Mouse (Mus musculus) hindbrain, embryonic 14.5 days (tissue): ENCODE measurements at regions not wholly inside any gene's neighbourhood (a gene's known extent, or its start where the extent isn't known, plus 50 kb on each side); places are given as distances from the start of the nearest gene placed in this dataset.
"Not testable (repeated sequence)": the region's sequence is repeated elsewhere in the genome, so short reads cannot be mapped to it uniquely, and the experiment has no call there.

Experiments used
- ATAC-seq: fragments of 200-750 bp; cut with Nextera tagmentation; 2 replicates; pipeline ENCODE4 v1.8.0; 2017; ENCODE audit warnings: moderate number of reproducible peaks, mild to moderate bottlenecking, moderate TSS enrichment, moderate library complexity; ENCODE audit not compliant: low FRiP score
- DNase-seq: peaks from one replicate; pipeline ENCODE4 v3.0.0-alpha.2; 2015; ENCODE audit warnings: low spot score
- H3K27ac ChIP-seq: fragments of 300-500 bp; sonication (generic); 2 replicates; pipeline ENCODE4 v1.5.1; 2014; ENCODE audit warnings: mild to moderate bottlenecking, moderate library complexity
- H3K27me3 ChIP-seq: fragments of 300-500 bp; sonication (generic); 2 replicates; pipeline ENCODE4 v1.6.1; 2014; ENCODE audit warnings: mild to moderate bottlenecking, low read length, mixed read lengths; ENCODE audit not compliant: control insufficient read depth, insufficient read depth
- H3K36me3 ChIP-seq: fragments of 300-500 bp; sonication (generic); replicated peaks from 2 replicates; pipeline ENCODE4 v1.6.1; 2014; ENCODE audit not compliant: control insufficient read depth, insufficient read depth
- H3K4me1 ChIP-seq: fragments of 300-500 bp; sonication (generic); replicated peaks from 2 replicates; pipeline ENCODE4 v1.6.1; 2014; ENCODE audit warnings: antibody characterized with exemption, low read length, mixed read lengths; ENCODE audit not compliant: control insufficient read depth, insufficient read depth
- H3K4me2 ChIP-seq: fragments of 300-500 bp; sonication (generic); replicated peaks from 2 replicates; pipeline ENCODE4 v1.6.1; 2014; ENCODE audit warnings: mild to moderate bottlenecking, moderate library complexity
- H3K4me3 ChIP-seq: fragments of 300-500 bp; sonication (generic); replicated peaks from 2 replicates; pipeline ENCODE4 v1.5.1; 2014; ENCODE audit warnings: mild to moderate bottlenecking, low read length
- H3K9ac ChIP-seq: fragments of 300-500 bp; sonication (generic); 2 replicates; pipeline ENCODE4 v1.6.1; 2014
- H3K9me3 ChIP-seq: fragments of 300-500 bp; sonication (generic); 2 replicates; pipeline ENCODE4 v1.6.1; 2016; ENCODE audit warnings: low read length; ENCODE audit not compliant: control insufficient read depth
- WGBS: fragments of 180-500 bp; shearing (Covaris S2); extraction: QIAGEN DNeasy Blood & Tissue Kit; methylation state at CpG from one replicate; pipeline ENCODE4 v1.1.7; 2014; 5-methylcytosine and 5-hydroxymethylcytosine counted together

GRCm38 (mm10) chr10:95755429-95755828, 82.2 kb upstream of the Anapc15-ps start:
- no peaks in the 10 kb centered on the region for H3K4me1 ChIP-seq
- 92% methylated on average over 3 of the region's 3 CpGs for WGBS
- no peak overlapping the region for H3K9ac ChIP-seq
- no peaks in the 10 kb centered on the region for H3K27me3 ChIP-seq
- no peak for ATAC-seq
- no peak overlapping the region for H3K27ac ChIP-seq
- H3K36me3 ChIP-seq = no peaks in the 10 kb centered on the region
- H3K9me3 ChIP-seq = no peaks in the 10 kb centered on the region
- no peak for DNase-seq
- no peak overlapping the region for H3K4me3 ChIP-seq
- no peak overlapping the region for H3K4me2 ChIP-seq

GRCm38 (mm10) chr10:95753396-95753905, 80.2 kb upstream of the Anapc15-ps start:
- WGBS = 92% methylated on average over 11 of the region's 11 CpGs
- H3K9me3 ChIP-seq = no peaks in the 10 kb centered on the region
- no peak for ATAC-seq

GRCm38 (mm10) chr10:95748360-95748759, 75.1 kb upstream of the Anapc15-ps start:
- ATAC-seq = no peak
- Histone ChIP-seq H3K36me3 (no peaks in the 10 kb centered on the region), H3K27me3 (no peaks in the 10 kb centered on the region), H3K4me2 (no peak overlapping the region), H3K27ac (no peak overlapping the region), H3K4me3 (no peak overlapping the region), H3K4me1 (no peaks in the 10 kb centered on the region), H3K9me3 (no peaks in the 10 kb centered on the region), H3K9ac (no peak overlapping the region)
- 95% methylated on average over 1 of the region's 1 CpGs for WGBS
- DNase-seq = no peak

More at GRCm38 (mm10) chr10:95753396-95753905, 80.2 kb upstream of the Anapc15-ps start:
- Histone ChIP-seq H3K27ac (no peak overlapping the region), H3K36me3 (no peaks in the 10 kb centered on the region), H3K4me1 (no peaks in the 10 kb centered on the region), H3K9ac (no peak overlapping the region), H3K4me2 (no peak overlapping the region), H3K27me3 (no peaks in the 10 kb centered on the region), H3K4me3 (no peak overlapping the region)
- no peak for DNase-seq

- no peak for ATAC-seq
Measured at GRCm38 (mm10) chr10:95747939-95748338, 74.7 kb upstream of the Anapc15-ps start.

GRCm38 (mm10) chr10:95745834-95746620, 72.8 kb upstream of the Anapc15-ps start:
- WGBS = 74% methylated on average over 10 of the region's 10 CpGs
- no peaks in the 10 kb centered on the region for H3K27me3 ChIP-seq
- H3K4me3 ChIP-seq = no peak overlapping the region
- H3K4me2 ChIP-seq = no peak overlapping the region
- no peak overlapping the region for H3K27ac ChIP-seq
- ATAC-seq = no peak
- H3K9me3 ChIP-seq = no peaks in the 10 kb centered on the region
- no peak overlapping the region for H3K9ac ChIP-seq
- H3K4me1 ChIP-seq = no peaks in the 10 kb centered on the region
- H3K36me3 ChIP-seq = no peaks in the 10 kb centered on the region
- DNase-seq = no peak

More at GRCm38 (mm10) chr10:95747939-95748338, 74.7 kb upstream of the Anapc15-ps start:
- H3K9ac ChIP-seq = no peak overlapping the region
- H3K27me3 ChIP-seq = no peaks in the 10 kb centered on the region
- 77% methylated on average over 7 of the region's 7 CpGs for WGBS
- no peak overlapping the region for H3K4me3 ChIP-seq
- no peaks in the 10 kb centered on the region for H3K9me3 ChIP-seq
- no peak overlapping the region for H3K4me2 ChIP-seq
- no peak overlapping the region for H3K27ac ChIP-seq
- no peak for DNase-seq
- no peaks in the 10 kb centered on the region for H3K36me3 ChIP-seq
- no peaks in the 10 kb centered on the region for H3K4me1 ChIP-seq

GRCm38 (mm10) chr10:95745254-95745653, 72.0 kb upstream of the Anapc15-ps start:
- H3K4me1 ChIP-seq = no peaks in the 10 kb centered on the region
- no peaks in the 10 kb centered on the region for H3K27me3 ChIP-seq
- H3K9ac ChIP-seq = no peak overlapping the region
- 100% methylated on average over 2 of the region's 2 CpGs for WGBS
- H3K4me2 ChIP-seq = no peak overlapping the region
- DNase-seq (no peak), ATAC-seq (no peak)
- H3K27ac ChIP-seq = no peak overlapping the region
- no peaks in the 10 kb centered on the region for H3K9me3 ChIP-seq
- no peak overlapping the region for H3K4me3 ChIP-seq
- H3K36me3 ChIP-seq = no peaks in the 10 kb centered on the region

- Histone ChIP-seq H3K27me3 (no peaks in the 10 kb centered on the region), H3K4me1 (no peaks in the 10 kb centered on the region), H3K4me3 (no peak overlapping the region), H3K9ac (no peak overlapping the region), H3K36me3 (no peaks in the 10 kb centered on the region), H3K4me2 (no peak overlapping the region), H3K9me3 (no peaks in the 10 kb centered on the region; the same call in 1 of the 2 replicates), H3K27ac (no peak overlapping the region)
- 90% methylated on average over 6 of the region's 6 CpGs for WGBS
- ATAC-seq (no peak), DNase-seq (no peak)
Measured at GRCm38 (mm10) chr10:95743627-95744026, 70.4 kb upstream of the Anapc15-ps start.

- Histone ChIP-seq H3K9me3 (peaks cover 14% of the 10 kb centered on the region), H3K27ac (no peak overlapping the region), H3K4me2 (no peak overlapping the region), H3K27me3 (no peaks in the 10 kb centered on the region), H3K4me3 (no peak overlapping the region), H3K4me1 (no peaks in the 10 kb centered on the region), H3K9ac (no peak overlapping the region), H3K36me3 (no peaks in the 10 kb centered on the region)
- ATAC-seq (no peak), DNase-seq (no peak)
- WGBS = 94% methylated on average over 4 of the region's 4 CpGs
Measured at GRCm38 (mm10) chr10:95739421-95739820, 66.2 kb upstream of the Anapc15-ps start.

GRCm38 (mm10) chr10:95736743-95737142, 63.5 kb upstream of the Anapc15-ps start:
- H3K36me3 ChIP-seq, H3K4me2 ChIP-seq, H3K27ac ChIP-seq, H3K27me3 ChIP-seq, DNase-seq, ATAC-seq, H3K4me1 ChIP-seq, H3K9ac ChIP-seq, H3K4me3 ChIP-seq: not testable (repeated sequence)
- H3K9me3 ChIP-seq = peaks cover 14% of the 10 kb centered on the region
- 83% methylated on average over 4 of the region's 5 CpGs for WGBS
